ENCODE assay signal across 20 mouse cellular contexts in genomic region chr11:82719294-82719693, GRCm38 (mm10). TPM values are rescaled to one million over a fixed set of nuclear protein-coding genes. Genes with fewer than 3 reads are reported as not detected.
"Had no signal": no experiment of that assay in that cellular context is flagged by ENCODE, and none has a peak within 500 bp of the region (broad histone marks: within the 10 kb centered on the region; RNA-seq: fewer than 3 reads in every experiment).

No protein-coding gene starts in this region.

- H3K9ac ChIP-seq: liver, embryonic 13.5 days; midbrain, embryonic 13.5 days; neural tube, embryonic 13.5 days had no signal

- H3K9me3 ChIP-seq: liver, embryonic 13.5 days; megakaryocyte, embryonic 14.5 days; midbrain, embryonic 10.5 days; midbrain, embryonic 13.5 days; neural tube, embryonic 13.5 days had no signal

- DNase-seq: kidney, adult 9 months; kidney, postnatal 14 days; kidney, postnatal 4 days; liver, embryonic 13.5 days; lung, adult 2 months; lung, postnatal 14 days; lung, postnatal 4 days; thymus, adult 2 months; thymus, postnatal 14 days; thymus, postnatal 4 days had no signal

- H3K36me3 ChIP-seq: liver, embryonic 13.5 days; midbrain, embryonic 10.5 days; midbrain, embryonic 13.5 days; neural tube, embryonic 13.5 days had no signal

- H3K27ac ChIP-seq: liver, embryonic 13.5 days; midbrain, embryonic 10.5 days; midbrain, embryonic 13.5 days; neural tube, embryonic 13.5 days; stomach, postnatal 0 days had no signal

- H3K4me1 ChIP-seq: liver, embryonic 13.5 days; midbrain, embryonic 10.5 days; midbrain, embryonic 13.5 days; neural tube, embryonic 13.5 days had no signal

- H3K27me3 ChIP-seq: liver, embryonic 13.5 days; midbrain, embryonic 13.5 days; neural tube, embryonic 13.5 days had no signal

- H3K4me3 ChIP-seq: liver, embryonic 13.5 days; megakaryocyte, embryonic 14.5 days; midbrain, embryonic 10.5 days; midbrain, embryonic 13.5 days; myocyte; neural tube, embryonic 13.5 days had no signal

- ATAC-seq: midbrain, embryonic 13.5 days; midbrain, embryonic 16.5 days had no signal

RNA-seq across cellular contexts. Expression of gene Cct6b, which starts 44.8 kb away (rescaled TPM):
- total RNA-seq: left cerebral cortex, postnatal 10 days; monocyte, adult 5-6 weeks; neutrophil, adult 5-6 weeks had no signal
